Mouse (Mus musculus) hindbrain, embryonic 14.5 days (tissue): ENCODE data around the gene Gja1. TPM values are rescaled to one million over a fixed set of nuclear protein-coding genes. Genes with fewer than 3 reads are reported as not detected.
A peak's percentile ranks its signal among the peaks of the same experiment; 100 is the strongest.
"Not testable (repeated sequence)": the region's sequence is repeated elsewhere in the genome, so short reads cannot be mapped to it uniquely, and the experiment has no call there.

ENCODE experiments used
- ATAC-seq: fragments of 200-750 bp; cut with Nextera tagmentation; 2 replicates; pipeline ENCODE4 v1.8.0; 2017; ENCODE audit warnings: moderate number of reproducible peaks, mild to moderate bottlenecking, moderate TSS enrichment, moderate library complexity; ENCODE audit not compliant: low FRiP score
- DNase-seq: peaks from one replicate; pipeline ENCODE4 v3.0.0-alpha.2; 2015; ENCODE audit warnings: low spot score
- H3K27ac ChIP-seq: fragments of 300-500 bp; sonication (generic); 2 replicates; pipeline ENCODE4 v1.5.1; 2014; ENCODE audit warnings: mild to moderate bottlenecking, moderate library complexity
- H3K27me3 ChIP-seq: fragments of 300-500 bp; sonication (generic); 2 replicates; pipeline ENCODE4 v1.6.1; 2014; ENCODE audit warnings: mild to moderate bottlenecking, low read length, mixed read lengths; ENCODE audit not compliant: control insufficient read depth, insufficient read depth
- H3K36me3 ChIP-seq: fragments of 300-500 bp; sonication (generic); replicated peaks from 2 replicates; pipeline ENCODE4 v1.6.1; 2014; ENCODE audit not compliant: control insufficient read depth, insufficient read depth
- H3K4me1 ChIP-seq: fragments of 300-500 bp; sonication (generic); replicated peaks from 2 replicates; pipeline ENCODE4 v1.6.1; 2014; ENCODE audit warnings: antibody characterized with exemption, low read length, mixed read lengths; ENCODE audit not compliant: control insufficient read depth, insufficient read depth
- H3K4me2 ChIP-seq: fragments of 300-500 bp; sonication (generic); replicated peaks from 2 replicates; pipeline ENCODE4 v1.6.1; 2014; ENCODE audit warnings: mild to moderate bottlenecking, moderate library complexity
- H3K4me3 ChIP-seq: fragments of 300-500 bp; sonication (generic); replicated peaks from 2 replicates; pipeline ENCODE4 v1.5.1; 2014; ENCODE audit warnings: mild to moderate bottlenecking, low read length
- H3K9ac ChIP-seq: fragments of 300-500 bp; sonication (generic); 2 replicates; pipeline ENCODE4 v1.6.1; 2014
- H3K9me3 ChIP-seq: fragments of 300-500 bp; sonication (generic); 2 replicates; pipeline ENCODE4 v1.6.1; 2016; ENCODE audit warnings: low read length; ENCODE audit not compliant: control insufficient read depth
- WGBS: fragments of 180-500 bp; shearing (Covaris S2); extraction: QIAGEN DNeasy Blood & Tissue Kit; methylation state at CpG from one replicate; pipeline ENCODE4 v1.1.7; 2014; 5-methylcytosine and 5-hydroxymethylcytosine counted together
- polyA plus RNA-seq: library from polyadenylated mRNA; unstranded; fragments of >200 nt; fragmentation: Nextera tagmentation; extraction: Ambion mirVana; gene quantifications from 2 replicates; pipeline ENCODE4 v1.2.1, GENCODE M21; 2014

Gene Gja1
- polyA plus RNA-seq, 1 experiment from 2014 or later, result 103 TPM

DNA sequence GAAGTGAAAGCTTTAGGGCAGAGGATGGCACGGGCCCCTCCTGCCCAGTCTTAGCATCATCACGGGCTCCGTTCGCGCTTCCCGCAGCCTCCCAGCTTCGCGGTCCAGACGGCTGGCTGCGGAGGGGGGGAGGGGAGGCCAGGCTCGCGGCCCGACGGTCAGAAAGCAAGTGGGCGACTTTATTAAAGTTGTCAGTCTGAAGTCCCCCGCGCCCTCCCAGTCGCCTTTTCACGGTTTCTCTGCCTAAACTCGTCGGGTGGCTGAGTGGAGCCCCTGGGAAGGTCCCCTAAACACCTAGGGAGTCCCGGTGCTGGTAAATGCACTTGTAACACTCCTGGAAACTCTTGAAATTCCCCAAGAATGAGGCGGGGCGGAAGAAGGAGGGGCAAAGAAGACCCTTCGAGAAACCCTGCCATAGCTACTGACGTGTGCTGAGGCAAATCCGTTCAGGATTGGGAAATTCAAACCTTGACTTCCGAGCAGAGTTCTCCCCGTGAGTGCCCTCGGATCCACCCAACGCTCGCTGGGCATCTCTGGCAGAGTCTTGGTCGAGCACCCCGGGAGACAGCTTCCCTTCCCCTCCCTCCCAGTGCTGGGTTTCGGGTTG is 1.6 kb downstream of the Gja1 start:
- DNase-seq (peak; percentile 49), ATAC-seq (peak; percentile 80)
- 0% methylated on average over 35 of the region's 35 CpGs for WGBS

GRCm38 (mm10) chr10:56379720-56380119 is 2.6 kb downstream of the Gja1 start:
- H3K27ac ChIP-seq, result no peak overlapping the region
- DNase-seq, result peak; percentile 33

More for the DNA sequence above, 1.6 kb downstream of the Gja1 start:
- Histone ChIP-seq H3K4me3 (peak overlapping the region; percentile 56), H3K36me3 (no peaks in the 10 kb centered on the region), H3K9ac (peak overlapping the region; percentile 56), H3K27me3 (peaks cover 27% of the 10 kb centered on the region), H3K4me2 (peak overlapping the region; percentile 84), H3K9me3 (no peaks in the 10 kb centered on the region), H3K27ac (peak overlapping the region; percentile 71), H3K4me1 (no peaks in the 10 kb centered on the region)

DNA sequence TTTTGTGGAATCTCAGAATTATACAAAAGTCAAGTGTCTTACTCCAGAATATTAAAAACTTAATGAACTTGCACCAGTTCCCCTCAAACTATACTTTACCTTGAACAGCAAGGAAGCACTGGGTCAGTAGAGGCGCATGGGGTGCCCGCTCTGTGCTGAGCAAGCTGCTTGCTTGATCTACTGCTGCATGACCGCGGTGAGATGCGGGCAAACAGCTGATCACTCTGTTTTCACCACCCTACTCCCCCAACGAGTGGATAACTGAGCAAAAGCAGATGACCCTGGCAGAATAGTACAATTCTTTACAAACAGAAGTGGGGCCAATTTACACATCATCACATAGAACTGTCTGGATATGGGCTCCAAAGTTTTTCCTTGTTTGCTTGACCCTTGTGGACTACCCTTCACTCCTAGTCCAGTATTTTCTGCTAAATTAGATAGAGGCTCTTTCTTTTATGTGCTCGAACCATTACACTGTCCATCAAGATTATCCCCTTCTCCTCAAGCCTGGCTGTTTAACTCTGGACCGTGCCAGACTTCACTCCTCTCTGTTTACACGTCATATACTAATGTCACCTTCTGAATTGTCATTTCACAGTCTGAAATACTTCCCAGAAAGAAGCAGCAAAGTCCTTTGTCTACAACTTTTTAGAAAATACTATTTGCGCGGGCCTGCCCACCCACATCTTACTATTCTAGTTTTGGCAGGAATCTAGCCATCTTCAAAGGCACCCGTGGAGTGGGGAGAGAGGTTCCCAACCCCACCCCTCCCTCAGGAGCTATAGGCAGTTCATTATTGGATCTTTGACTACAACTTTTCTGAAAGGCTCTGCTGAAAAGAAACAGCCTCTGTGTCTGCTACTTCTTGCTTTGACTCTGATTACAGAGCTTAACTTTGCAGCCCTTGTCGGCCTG is 8.3 kb downstream of the Gja1 start:
- H3K4me3 ChIP-seq, result no peak overlapping the region
- H3K27ac ChIP-seq, result no peak overlapping the region
- no peak overlapping the region for H3K9ac ChIP-seq
- no peaks in the 10 kb centered on the region for H3K4me1 ChIP-seq
- no peak overlapping the region for H3K4me2 ChIP-seq
- H3K9me3 ChIP-seq, result no peaks in the 10 kb centered on the region
- no peaks in the 10 kb centered on the region for H3K27me3 ChIP-seq
- no peak for ATAC-seq
- no peak for DNase-seq
- 74% methylated on average over 13 of the region's 13 CpGs for WGBS
- peaks cover 6% of the 10 kb centered on the region; the same call in 1 of the 2 replicates for H3K36me3 ChIP-seq

More at GRCm38 (mm10) chr10:56379720-56380119, 2.6 kb downstream of the Gja1 start:
- Histone ChIP-seq H3K4me1 (no peaks in the 10 kb centered on the region), H3K4me3 (peak overlapping the region; percentile 56), H3K4me2 (peak overlapping the region; percentile 84), H3K9ac (0 out of 2 replicates have a peak overlapping the region, but pooled peaks have one; percentile 56), H3K27me3 (peaks cover 27% of the 10 kb centered on the region), H3K9me3 (no peaks in the 10 kb centered on the region), H3K36me3 (no peaks in the 10 kb centered on the region)
- ATAC-seq, result no peak
- WGBS, result 10% methylated on average over 7 of the region's 7 CpGs

DNA sequence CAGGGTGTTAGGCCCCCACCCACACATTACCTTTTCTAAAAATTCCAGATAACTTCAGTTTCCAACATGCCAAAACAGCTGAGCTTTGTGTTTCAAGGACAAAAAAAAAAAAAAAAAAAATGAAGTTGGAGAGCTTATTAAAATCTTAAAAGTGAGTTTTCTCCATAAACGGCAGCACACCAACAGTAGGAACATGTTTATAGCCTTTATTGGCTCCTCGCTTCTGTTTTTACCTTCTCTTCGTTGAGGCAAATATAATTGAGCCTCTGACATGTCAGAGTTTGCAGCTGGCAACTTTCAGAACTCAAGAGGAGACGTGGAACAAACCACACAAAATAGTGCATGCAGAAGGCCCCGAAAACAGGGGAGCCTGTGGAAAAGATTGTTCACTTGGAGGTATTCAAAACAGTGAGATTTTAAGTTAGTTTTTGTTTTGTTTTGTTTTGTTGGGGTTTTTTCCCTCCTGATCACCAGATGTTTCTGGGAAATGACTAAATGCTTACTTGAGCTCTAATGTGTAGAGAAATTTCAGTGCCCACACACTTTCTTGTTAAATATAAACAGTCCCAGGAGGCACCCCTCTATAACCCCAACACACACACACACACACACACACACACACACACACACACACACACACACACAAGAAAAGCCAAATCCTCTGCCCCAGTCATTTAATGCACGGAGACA is 16.1 kb downstream of the Gja1 start:
- 85% methylated on average over 6 of the region's 6 CpGs for WGBS
- Histone ChIP-seq H3K9ac (no peak overlapping the region), H3K27ac (no peak overlapping the region), H3K4me3 (no peak overlapping the region), H3K9me3 (no peaks in the 10 kb centered on the region), H3K4me1 (no peaks in the 10 kb centered on the region), H3K36me3 (no peaks in the 10 kb centered on the region), H3K4me2 (no peak overlapping the region), H3K27me3 (no peaks in the 10 kb centered on the region)
- no peak for DNase-seq
- ATAC-seq, result no peak

DNA sequence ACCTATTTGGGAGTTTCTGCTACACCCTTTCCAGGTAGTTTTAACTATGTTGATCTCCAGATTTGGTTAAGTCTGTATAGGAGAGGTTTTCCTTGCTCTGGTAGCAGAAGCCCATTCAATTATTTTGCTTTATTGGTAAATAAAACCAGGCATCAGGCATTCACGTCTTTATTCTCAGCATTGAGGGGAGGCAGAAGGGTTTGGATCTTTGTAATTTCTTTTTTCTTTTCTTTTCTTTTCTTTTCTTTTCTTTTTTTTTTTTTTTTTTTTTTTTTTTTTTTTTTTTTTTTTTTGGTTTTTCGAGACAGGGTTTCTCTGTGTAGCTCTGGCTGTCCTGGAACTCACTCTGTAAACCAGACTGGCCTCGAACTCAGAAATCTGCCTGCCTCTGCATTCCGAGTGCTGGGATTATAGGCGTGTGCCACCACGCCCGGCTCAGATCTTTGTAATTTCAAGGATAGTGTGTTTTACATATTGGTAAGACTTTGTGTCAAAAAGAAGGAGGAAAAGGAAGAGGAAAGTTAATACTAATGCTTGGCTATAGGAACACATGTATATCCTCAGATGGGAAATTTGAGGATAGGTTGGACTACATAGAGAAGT is 16.8 kb downstream of the Gja1 start:
- H3K4me2 ChIP-seq, H3K9me3 ChIP-seq, H3K4me1 ChIP-seq, H3K27me3 ChIP-seq, ATAC-seq, H3K36me3 ChIP-seq, H3K4me3 ChIP-seq, DNase-seq, H3K9ac ChIP-seq, H3K27ac ChIP-seq: not testable (repeated sequence)
- 94% methylated on average over 6 of the region's 7 CpGs for WGBS

DNA sequence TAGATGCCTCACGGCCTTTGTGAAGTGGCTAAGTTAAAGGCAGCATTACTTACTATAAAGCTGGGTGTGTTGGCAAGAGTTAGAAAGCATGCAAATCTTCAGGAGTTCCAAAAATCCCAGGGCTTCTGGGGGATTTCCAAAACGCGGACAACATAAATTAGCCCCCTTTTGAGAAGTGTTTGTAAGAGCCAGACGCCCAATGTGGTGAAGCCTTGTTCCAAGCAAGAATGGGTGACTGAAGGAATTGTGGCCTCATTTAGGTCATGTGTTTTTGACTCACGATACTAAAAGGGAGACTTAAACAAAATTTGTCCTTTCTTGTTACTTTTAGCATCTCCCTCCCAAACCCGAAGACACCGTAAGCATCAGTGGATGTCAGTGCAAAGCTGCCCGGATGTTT is 20.7 kb downstream of the Gja1 start:
- Histone ChIP-seq H3K4me1 (no peaks in the 10 kb centered on the region), H3K27ac (no peak overlapping the region), H3K9ac (no peak overlapping the region), H3K4me2 (no peak overlapping the region), H3K9me3 (no peaks in the 10 kb centered on the region), H3K27me3 (no peaks in the 10 kb centered on the region), H3K4me3 (no peak overlapping the region), H3K36me3 (no peaks in the 10 kb centered on the region)
- no peak for ATAC-seq
- 83% methylated on average over 8 of the region's 8 CpGs for WGBS
- no peak for DNase-seq

GRCm38 (mm10) chr10:56398310-56398709 is 21.2 kb downstream of the Gja1 start:
- WGBS, result 96% methylated on average over 2 of the region's 2 CpGs
- no peaks in the 10 kb centered on the region for H3K36me3 ChIP-seq

DNA sequence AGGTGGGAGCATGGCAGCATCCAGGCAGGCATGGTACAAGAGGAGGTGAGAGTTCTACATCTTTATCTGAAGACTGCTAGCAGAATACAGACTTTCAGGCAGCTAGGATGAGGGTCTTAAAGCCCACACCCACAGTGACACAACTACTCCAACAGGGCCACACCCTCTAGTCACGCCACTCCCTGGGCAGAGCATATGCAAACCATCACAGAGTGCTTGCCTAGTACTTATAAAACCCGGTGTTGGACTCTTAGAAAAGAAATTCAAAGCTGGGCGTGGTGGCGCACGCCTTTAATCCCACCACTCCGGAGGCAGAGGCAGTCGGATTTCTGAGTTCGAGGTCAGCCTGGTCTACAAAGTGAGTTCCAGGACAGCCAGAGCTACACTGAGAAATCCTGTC is 24.3 kb downstream of the Gja1 start:
- not testable (repeated sequence) for H3K4me1 ChIP-seq, H3K9me3 ChIP-seq

More at GRCm38 (mm10) chr10:56398310-56398709, 21.2 kb downstream of the Gja1 start:
- Histone ChIP-seq H3K4me2 (no peak overlapping the region), H3K4me3 (no peak overlapping the region), H3K9me3 (no peaks in the 10 kb centered on the region), H3K9ac (no peak overlapping the region), H3K27me3 (no peaks in the 10 kb centered on the region), H3K4me1 (no peaks in the 10 kb centered on the region), H3K27ac (no peak overlapping the region)
- DNase-seq (no peak), ATAC-seq (no peak)

GRCm38 (mm10) chr10:56405934-56406333 is 28.8 kb downstream of the Gja1 start:
- no peak for ATAC-seq
- H3K27ac ChIP-seq, result no peak overlapping the region

More for the DNA sequence above, 24.3 kb downstream of the Gja1 start:
- not testable (repeated sequence) for ATAC-seq, H3K36me3 ChIP-seq, H3K4me2 ChIP-seq, H3K27me3 ChIP-seq, H3K9ac ChIP-seq, H3K27ac ChIP-seq, H3K4me3 ChIP-seq, DNase-seq
- WGBS, result 95% methylated on average over 8 of the region's 8 CpGs

More at GRCm38 (mm10) chr10:56405934-56406333, 28.8 kb downstream of the Gja1 start:
- no peaks in the 10 kb centered on the region for H3K36me3 ChIP-seq
- no peak for DNase-seq
- no peaks in the 10 kb centered on the region for H3K9me3 ChIP-seq
- no peak overlapping the region for H3K9ac ChIP-seq
- H3K4me2 ChIP-seq, result no peak overlapping the region
- H3K27me3 ChIP-seq, result no peaks in the 10 kb centered on the region
- no peaks in the 10 kb centered on the region for H3K4me1 ChIP-seq
- WGBS, result 89% methylated on average over 9 of the region's 9 CpGs
- H3K4me3 ChIP-seq, result no peak overlapping the region
